Mouse (Mus musculus): ENCODE measurements around the gene Txnrd1. TPM values are rescaled to one million over a fixed set of nuclear protein-coding genes. Genes with fewer than 3 reads are reported as not detected.

Txnrd1 gene
- polyA plus RNA-seq, 1 experiment from 2014 or later: 174 TPM

DNA sequence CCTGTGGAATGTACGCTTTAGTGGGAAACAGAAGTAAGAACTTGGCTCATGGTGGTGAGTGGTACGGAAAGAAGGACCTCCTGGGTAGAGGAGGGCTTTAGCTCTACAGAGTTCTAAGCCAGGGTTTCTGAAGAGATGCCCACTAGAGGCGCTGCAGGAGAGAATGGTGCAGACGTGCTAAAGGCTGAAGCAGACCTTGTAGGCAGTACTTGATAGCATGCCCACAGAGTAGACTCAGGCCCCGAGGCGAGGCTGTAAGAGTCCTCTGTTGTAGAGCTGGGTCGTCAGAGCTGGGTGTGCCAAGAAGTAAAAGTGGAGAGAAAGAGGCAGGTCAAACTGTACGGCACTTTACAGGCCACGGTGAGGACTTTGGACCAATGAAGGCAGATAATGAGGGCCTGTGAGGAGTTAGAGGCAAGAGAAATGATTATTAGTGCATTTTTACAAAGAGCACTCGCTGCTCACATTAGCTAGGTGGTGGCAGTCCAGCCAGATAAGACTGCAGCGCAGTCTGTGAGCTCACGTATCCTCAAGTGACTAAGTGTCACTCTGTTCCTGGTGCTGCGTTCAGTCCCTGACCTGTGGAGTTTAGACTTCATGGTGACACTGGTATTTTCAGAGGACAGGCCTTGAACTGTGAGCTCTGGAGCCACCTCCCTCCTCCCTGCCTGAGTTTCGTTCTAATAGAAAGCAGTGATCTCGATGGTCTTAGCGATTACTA, 42.5 kb downstream of the Txnrd1 start:
- no peak overlapping the region for H3K27ac ChIP-seq (replicated peaks)
- H3K9ac ChIP-seq (replicated peaks): no peak overlapping the region
- WGBS: 82% methylated on average over 16 of the region's 16 CpGs
- no peaks in the 10 kb centered on the region for H3K27me3 ChIP-seq
- H3K4me2 ChIP-seq (replicated peaks): no peak overlapping the region
- no peaks in the 10 kb centered on the region; the same call in 1 of the 2 replicates for H3K4me1 ChIP-seq
- peaks cover 67% of the 10 kb centered on the region for H3K36me3 ChIP-seq
- no peaks in the 10 kb centered on the region for H3K9me3 ChIP-seq
- no peak overlapping the region for H3K4me3 ChIP-seq
- ATAC-seq (replicated peaks): no peak; the same call in 1 of the 2 replicates

DNA sequence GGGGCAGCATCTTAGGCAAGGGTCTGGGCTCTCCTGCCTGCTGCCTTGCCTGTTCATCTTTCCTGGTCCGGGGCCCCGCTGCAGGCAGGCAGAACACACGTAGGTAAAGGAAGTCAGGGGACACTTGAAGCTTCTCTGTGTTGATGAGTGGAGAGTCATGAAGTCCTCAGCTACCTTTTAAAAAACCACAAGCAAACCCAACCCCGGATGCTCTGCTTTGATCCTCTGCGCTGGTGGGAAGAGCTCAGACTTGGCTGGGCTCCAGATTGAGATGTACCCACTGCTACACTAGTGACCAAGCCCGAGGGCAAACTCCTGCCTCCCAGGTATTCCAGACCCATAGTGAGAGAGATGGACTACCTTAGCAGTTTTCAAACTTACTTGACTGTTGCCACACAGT, 53.6 kb downstream of the Txnrd1 start:
- Histone ChIP-seq H3K9ac (replicated peaks) (no peak overlapping the region), H3K4me1 (peaks cover 4% of the 10 kb centered on the region), H3K9me3 (no peaks in the 10 kb centered on the region), H3K4me2 (replicated peaks) (no peak overlapping the region), H3K4me3 (no peak overlapping the region), H3K36me3 (peaks cover 87% of the 10 kb centered on the region), H3K27ac (replicated peaks) (no peak overlapping the region), H3K27me3 (no peaks in the 10 kb centered on the region)
- ATAC-seq (replicated peaks): no peak
- WGBS: 92% methylated on average over 6 of the region's 6 CpGs

DNA sequence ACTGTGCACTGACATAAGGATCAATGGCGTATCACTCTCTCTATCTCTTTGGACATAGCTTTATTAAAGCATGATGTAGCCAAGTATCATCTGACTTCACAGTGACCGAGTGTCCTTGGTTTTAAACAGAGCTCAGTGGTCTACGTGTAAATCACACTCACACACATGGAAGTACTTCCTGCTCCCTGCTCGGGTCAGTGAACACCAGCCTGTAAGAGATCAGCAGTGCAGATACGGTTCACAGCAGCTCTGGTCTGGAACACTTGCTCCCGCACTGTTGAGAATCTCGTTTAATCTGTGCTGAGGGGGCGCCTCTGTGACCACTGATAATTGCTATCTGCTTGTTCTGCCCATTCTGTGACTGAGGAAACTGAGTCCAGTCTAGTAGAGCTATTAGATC, 54.8 kb downstream of the Txnrd1 start:
- H3K36me3 ChIP-seq: peaks cover 81% of the 10 kb centered on the region
- no peak overlapping the region for H3K27ac ChIP-seq (replicated peaks)
- no peaks in the 10 kb centered on the region for H3K9me3 ChIP-seq
- no peak overlapping the region for H3K9ac ChIP-seq (replicated peaks)
- no peaks in the 10 kb centered on the region for H3K27me3 ChIP-seq
- peaks cover 8% of the 10 kb centered on the region for H3K4me1 ChIP-seq
- no peak overlapping the region for H3K4me2 ChIP-seq (replicated peaks)
- 93% methylated on average over 8 of the region's 8 CpGs for WGBS
- ATAC-seq (replicated peaks): no peak
- no peak overlapping the region for H3K4me3 ChIP-seq

DNA sequence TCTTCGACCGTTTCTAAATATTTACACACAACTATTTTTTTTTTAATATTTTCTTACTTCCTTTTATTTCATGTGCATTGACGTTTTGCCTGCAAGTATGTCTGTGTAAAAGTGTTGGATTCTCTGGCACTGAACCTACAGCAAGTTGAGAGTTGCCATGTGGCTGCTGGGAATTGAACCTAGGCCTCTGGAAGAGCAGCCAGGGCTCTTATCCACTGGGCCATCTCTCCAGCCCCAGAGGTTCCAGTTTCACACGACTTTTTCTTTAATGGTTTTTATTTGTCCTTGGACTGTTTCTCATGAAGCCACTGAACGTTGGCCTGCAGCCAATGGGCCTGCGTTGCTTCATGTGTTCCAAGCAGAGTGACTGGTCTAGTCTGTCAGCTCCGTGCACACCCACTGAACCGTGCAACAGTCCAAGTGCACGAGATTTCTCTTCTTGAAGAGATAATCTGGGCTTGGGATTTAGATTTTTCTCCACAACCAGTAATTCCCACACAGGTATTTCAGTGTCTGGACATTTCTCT, 55.8 kb downstream of the Txnrd1 start:
- Histone ChIP-seq H3K9me3 (no peaks in the 10 kb centered on the region), H3K4me3 (no peak overlapping the region), H3K4me2 (replicated peaks) (no peak overlapping the region), H3K27ac (replicated peaks) (no peak overlapping the region), H3K27me3 (no peaks in the 10 kb centered on the region), H3K36me3 (peaks cover 71% of the 10 kb centered on the region), H3K4me1 (peaks cover 17% of the 10 kb centered on the region), H3K9ac (replicated peaks) (no peak overlapping the region)
- no peak for ATAC-seq (replicated peaks)
- 56% methylated on average over 9 of the region's 9 CpGs for WGBS

DNA sequence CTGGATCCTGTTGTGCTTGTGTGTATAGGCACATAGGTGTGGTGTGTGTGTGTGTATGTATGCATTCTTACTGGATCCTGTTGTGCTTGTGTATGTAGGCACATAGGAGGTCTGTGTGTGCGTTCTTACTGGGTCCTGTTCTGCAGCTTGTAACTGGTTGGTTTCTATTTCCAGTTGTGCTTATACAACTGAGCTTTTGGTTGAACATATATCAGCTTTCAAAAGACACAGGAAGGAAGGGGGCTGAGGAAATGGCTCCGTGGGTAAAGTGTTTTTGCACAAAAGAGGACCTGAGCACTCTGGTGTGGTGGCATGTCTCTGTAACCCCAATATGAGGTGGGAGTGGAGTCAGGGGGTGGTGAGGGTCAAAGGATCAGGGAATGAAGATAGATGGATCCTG, 57.2 kb downstream of the Txnrd1 start:
- Histone ChIP-seq H3K4me2 (replicated peaks) (no peak overlapping the region), H3K9me3 (no peaks in the 10 kb centered on the region), H3K4me1 (peaks cover 18% of the 10 kb centered on the region), H3K9ac (replicated peaks) (no peak overlapping the region), H3K27me3 (no peaks in the 10 kb centered on the region), H3K4me3 (no peak overlapping the region), H3K36me3 (peaks cover 69% of the 10 kb centered on the region), H3K27ac (replicated peaks) (no peak overlapping the region)
- 95% methylated on average over 2 of the region's 2 CpGs for WGBS
- no peak for ATAC-seq (replicated peaks)

DNA sequence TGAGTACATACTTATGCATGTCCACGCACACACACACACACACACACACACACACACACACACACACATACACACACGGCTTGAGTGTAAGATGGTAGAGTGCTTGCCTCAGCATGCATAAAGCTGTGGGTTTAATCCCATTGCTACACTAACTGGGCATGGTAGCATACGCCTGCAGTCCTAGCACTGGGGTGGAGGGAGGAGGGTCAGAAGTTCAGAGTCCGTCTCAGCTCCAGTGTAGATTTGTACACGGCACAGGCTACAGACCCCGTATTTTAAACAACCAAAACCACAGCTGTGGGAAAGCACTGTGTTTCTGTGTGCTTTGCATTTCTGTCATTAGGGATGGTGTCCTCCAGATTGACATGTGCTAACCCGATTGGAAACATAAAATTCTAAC, 57.7 kb downstream of the Txnrd1 start:
- no peak for ATAC-seq (replicated peaks)
- 87% methylated on average over 7 of the region's 7 CpGs for WGBS
- H3K4me3 ChIP-seq: no peak overlapping the region
- H3K27ac ChIP-seq (replicated peaks): no peak overlapping the region
- H3K4me2 ChIP-seq (replicated peaks): no peak overlapping the region
- peaks cover 69% of the 10 kb centered on the region for H3K36me3 ChIP-seq
- H3K4me1 ChIP-seq: peaks cover 18% of the 10 kb centered on the region
- no peaks in the 10 kb centered on the region for H3K9me3 ChIP-seq
- H3K27me3 ChIP-seq: no peaks in the 10 kb centered on the region
- H3K9ac ChIP-seq (replicated peaks): no peak overlapping the region

DNA sequence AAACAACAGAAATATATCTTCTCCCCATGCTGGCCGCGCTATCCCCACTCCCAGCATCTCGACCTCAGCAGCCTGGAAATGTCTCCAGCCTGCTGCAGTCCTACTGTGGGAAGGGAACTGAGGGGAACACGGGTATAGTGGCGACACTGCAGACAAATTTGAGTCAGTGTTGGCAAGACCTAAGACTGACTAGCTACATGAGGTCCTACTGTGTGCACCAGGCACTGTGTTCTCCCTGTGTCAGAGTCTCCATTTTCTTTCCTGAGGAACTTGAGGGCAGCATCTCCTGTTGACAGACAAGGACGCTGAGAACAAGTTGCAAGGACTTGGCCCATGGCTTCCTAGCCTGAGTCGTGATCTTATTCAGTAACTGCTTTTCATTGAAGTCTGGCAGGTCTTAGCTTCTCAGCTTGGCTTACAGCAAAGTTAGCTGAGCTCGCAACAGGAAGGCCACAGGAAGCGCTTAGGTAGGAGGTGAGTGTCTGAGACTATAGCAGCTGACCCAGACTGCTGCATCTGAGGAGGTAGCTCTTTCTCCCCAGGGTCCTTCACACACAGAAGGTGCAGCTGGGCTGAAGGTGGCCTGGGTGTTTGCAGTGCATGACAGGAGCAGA, 58.8 kb downstream of the Txnrd1 start:
- peaks cover 67% of the 10 kb centered on the region for H3K36me3 ChIP-seq
- 88% methylated on average over 9 of the region's 9 CpGs for WGBS
- no peak overlapping the region for H3K27ac ChIP-seq (replicated peaks)
- H3K9me3 ChIP-seq: no peaks in the 10 kb centered on the region
- no peak for ATAC-seq (replicated peaks)
- H3K4me3 ChIP-seq: no peak overlapping the region
- H3K27me3 ChIP-seq: no peaks in the 10 kb centered on the region
- H3K4me1 ChIP-seq: peaks cover 18% of the 10 kb centered on the region
- H3K4me2 ChIP-seq (replicated peaks): no peak overlapping the region
- H3K9ac ChIP-seq (replicated peaks): no peak overlapping the region

DNA sequence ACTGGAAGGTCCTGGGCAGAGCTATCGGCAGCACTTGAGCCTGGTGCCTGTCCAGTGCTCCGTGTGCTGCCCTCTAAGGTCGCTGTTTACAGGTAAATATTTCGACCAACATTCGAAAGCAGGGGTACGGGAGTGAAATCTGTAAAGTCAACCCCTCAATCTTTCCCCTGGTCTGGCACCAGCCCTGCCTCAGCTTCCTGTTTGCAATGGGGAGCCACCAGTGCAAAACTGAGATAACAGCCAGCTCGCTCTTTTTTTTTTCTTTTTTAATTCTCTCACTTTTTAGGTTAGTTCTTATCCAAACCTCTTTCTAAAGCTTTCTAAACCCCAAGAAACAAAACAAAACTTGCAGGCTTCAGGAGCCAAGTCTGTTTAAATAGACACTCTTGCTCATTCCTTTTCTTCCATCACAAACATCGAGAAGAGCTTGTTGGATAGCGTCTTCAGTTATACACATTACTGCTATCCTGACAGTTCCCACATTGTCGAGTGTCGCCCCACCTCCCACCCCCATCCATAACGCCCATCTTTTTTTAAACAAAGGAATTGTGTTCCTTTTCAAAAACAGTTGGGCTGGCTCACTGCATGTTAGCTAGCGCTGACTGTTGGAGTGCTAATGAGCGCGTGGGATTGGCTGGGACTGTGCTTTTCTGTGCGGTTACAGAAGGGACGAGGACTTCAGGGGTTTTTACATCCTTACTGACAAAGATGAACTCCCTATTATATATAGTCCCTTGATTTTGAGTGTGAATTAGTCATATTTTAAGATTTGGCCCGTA, 60.3 kb downstream of the Txnrd1 start:
- WGBS: 57% methylated on average over 18 of the region's 18 CpGs
- peaks cover 62% of the 10 kb centered on the region for H3K36me3 ChIP-seq
- H3K4me1 ChIP-seq: peaks cover 18% of the 10 kb centered on the region
- H3K9ac ChIP-seq (replicated peaks): no peak overlapping the region
- no peaks in the 10 kb centered on the region for H3K9me3 ChIP-seq
- no peak; the same call in 1 of the 2 replicates for ATAC-seq (replicated peaks)
- no peak overlapping the region for H3K4me3 ChIP-seq
- H3K4me2 ChIP-seq (replicated peaks): no peak overlapping the region
- peak overlapping the region; percentile 46; the same call in 1 of the 2 replicates for H3K27ac ChIP-seq (replicated peaks)
- H3K27me3 ChIP-seq: no peaks in the 10 kb centered on the region

DNA sequence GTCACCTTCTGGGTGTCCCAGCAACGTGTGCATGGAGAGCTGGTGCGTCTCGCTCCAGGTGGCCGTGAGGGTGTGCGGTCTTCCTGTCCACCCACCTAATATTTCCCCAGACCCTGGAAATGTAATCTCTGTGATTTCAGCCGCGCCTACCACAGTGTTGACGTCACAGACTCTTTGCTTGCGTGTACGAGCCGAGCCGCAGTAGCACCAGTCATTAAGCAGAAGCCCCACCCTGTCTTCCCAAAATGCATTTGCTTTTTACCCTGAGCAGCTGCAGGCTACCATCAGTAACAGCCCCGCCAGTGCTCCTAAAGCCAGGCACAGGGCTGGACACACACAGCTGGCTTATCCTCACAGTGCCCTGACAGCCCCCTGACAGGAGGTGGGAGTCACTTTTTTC, 64.2 kb downstream of the Txnrd1 start:
- H3K9me3 ChIP-seq: no peaks in the 10 kb centered on the region
- H3K4me2 ChIP-seq (replicated peaks): no peak overlapping the region
- WGBS: 94% methylated on average over 13 of the region's 13 CpGs
- H3K4me1 ChIP-seq: peaks cover 35% of the 10 kb centered on the region
- H3K27ac ChIP-seq (replicated peaks): no peak overlapping the region
- no peak overlapping the region for H3K9ac ChIP-seq (replicated peaks)
- H3K36me3 ChIP-seq: peaks cover 32% of the 10 kb centered on the region
- no peak for ATAC-seq (replicated peaks)
- no peak overlapping the region for H3K4me3 ChIP-seq
- H3K27me3 ChIP-seq: no peaks in the 10 kb centered on the region

DNA sequence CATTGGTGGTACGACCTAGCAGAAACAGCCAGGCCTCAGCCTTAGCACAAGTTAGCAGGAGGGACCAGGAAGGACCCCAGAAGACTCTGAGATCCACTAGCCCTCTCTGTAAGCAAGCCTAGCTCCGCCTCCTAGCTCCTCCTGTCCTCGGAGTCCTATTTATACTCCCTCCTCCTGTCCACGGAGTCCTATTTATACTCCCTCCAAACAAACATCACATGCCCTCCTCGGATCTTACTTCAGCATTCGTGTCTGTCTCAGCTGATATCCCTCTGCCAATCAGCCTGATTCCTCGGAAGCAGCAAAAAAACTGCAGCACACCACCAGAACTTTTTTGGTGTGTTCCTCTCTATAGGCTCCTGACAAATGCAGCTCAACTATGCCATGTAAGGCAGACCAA, 65.1 kb downstream of the Txnrd1 start:
- no peaks in the 10 kb centered on the region for H3K9me3 ChIP-seq
- no peak overlapping the region for H3K27ac ChIP-seq (replicated peaks)
- peaks cover 32% of the 10 kb centered on the region for H3K36me3 ChIP-seq
- H3K27me3 ChIP-seq: no peaks in the 10 kb centered on the region
- no peak for ATAC-seq (replicated peaks)
- peaks cover 28% of the 10 kb centered on the region for H3K4me1 ChIP-seq
- no peak overlapping the region for H3K9ac ChIP-seq (replicated peaks)
- H3K4me2 ChIP-seq (replicated peaks): no peak overlapping the region
- no peak overlapping the region for H3K4me3 ChIP-seq
- WGBS: 64% methylated on average over 7 of the region's 7 CpGs

DNA sequence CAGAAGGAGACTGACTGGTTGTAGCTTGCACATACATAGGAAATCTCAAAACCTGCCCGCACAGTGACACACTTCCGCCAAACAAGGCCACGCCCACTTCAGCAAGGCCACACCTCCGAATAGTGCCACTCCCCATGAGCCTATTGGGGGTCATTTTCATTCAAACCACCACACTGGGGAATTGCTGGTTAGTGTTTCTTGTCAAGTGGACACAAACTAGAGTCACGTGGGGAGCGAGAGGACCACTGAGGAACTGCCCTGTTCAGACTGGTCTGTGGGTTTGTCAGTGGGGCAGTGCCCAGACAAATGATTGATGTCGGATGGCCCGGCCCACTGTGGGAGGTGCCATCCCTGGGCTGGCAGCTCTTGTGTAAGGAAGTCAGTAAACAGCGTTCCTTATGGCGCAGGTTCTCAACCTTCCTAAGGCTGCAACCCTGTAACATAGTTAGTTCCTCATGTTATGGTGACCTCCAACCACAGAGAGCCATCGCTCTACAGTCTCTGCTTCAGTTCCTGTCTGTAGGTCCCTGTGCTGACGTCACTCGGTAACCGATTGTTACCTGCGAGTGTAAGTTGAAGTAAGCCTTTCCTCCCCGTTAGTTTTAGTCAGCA, 66.2 kb downstream of the Txnrd1 start:
- WGBS: 38% methylated on average over 16 of the region's 16 CpGs
- H3K9me3 ChIP-seq: no peaks in the 10 kb centered on the region
- H3K27ac ChIP-seq (replicated peaks): peak overlapping the region; percentile 59
- ATAC-seq (replicated peaks): peak; percentile 12; the same call in 1 of the 2 replicates
- H3K4me3 ChIP-seq: no peak overlapping the region
- H3K9ac ChIP-seq (replicated peaks): no peak overlapping the region
- H3K27me3 ChIP-seq: no peaks in the 10 kb centered on the region
- peak overlapping the region; percentile 34; the same call in 1 of the 2 replicates for H3K4me2 ChIP-seq (replicated peaks)
- H3K36me3 ChIP-seq: peaks cover 31% of the 10 kb centered on the region
- H3K4me1 ChIP-seq: peaks cover 22% of the 10 kb centered on the region

DNA sequence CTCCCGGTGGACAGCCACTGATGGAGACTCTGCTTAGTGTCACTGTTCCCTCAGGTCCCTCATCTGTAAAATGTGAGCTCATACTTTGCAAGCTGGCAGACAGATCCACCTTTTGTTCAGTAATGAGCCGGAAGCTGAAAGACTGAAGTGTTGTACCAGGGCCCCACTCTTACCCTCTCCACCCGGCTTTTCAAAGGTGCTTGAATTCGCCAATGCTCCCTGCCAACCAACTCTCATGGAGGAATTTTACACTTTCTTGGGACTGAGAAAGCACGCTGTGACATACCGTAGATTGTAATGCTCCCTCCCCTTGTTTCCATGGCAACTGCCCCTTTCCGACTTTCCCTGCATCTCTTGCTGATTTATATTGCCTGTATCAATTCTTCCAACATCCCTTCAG, 66.8 kb downstream of the Txnrd1 start:
- Histone ChIP-seq H3K27ac (replicated peaks) (peak overlapping the region; percentile 59), H3K27me3 (no peaks in the 10 kb centered on the region), H3K9ac (replicated peaks) (no peak overlapping the region), H3K9me3 (no peaks in the 10 kb centered on the region), H3K36me3 (peaks cover 24% of the 10 kb centered on the region), H3K4me1 (peaks cover 22% of the 10 kb centered on the region), H3K4me3 (no peak overlapping the region), H3K4me2 (replicated peaks) (peak overlapping the region; percentile 34)
- ATAC-seq (replicated peaks): peak; percentile 44
- 1% methylated on average over 7 of the region's 7 CpGs for WGBS

Data from forebrain, embryonic 15.5 days (tissue).